Comparison of ENCODE assay signal across 9 mouse cellular contexts in genomic region chr4:130188806-130189297, GRCm38 (mm10). TPM values are rescaled to one million over a fixed set of nuclear protein-coding genes. Genes with fewer than 3 reads are reported as not detected.
A peak's percentile ranks its signal among the peaks of the same experiment; 100 is the strongest.
DNase-seq lines count a peak whose midpoint lies in the region; ATAC-seq and TF ChIP-seq lines count a peak whose summit lies in the region.
"Had no signal": no experiment of that assay in that cellular context is flagged by ENCODE, and none has a peak within 500 bp of the region (broad histone marks: within the 10 kb centered on the region; RNA-seq: fewer than 3 reads in every experiment).

No protein-coding gene starts in this region.

- H3K9me3 ChIP-seq in heart, embryonic 15.5 days (replicated peaks) = no peaks in the 10 kb centered on the region
- H3K9me3 ChIP-seq in liver, embryonic 13.5 days (replicated peaks) = no peaks in the 10 kb centered on the region
- H3K9me3 ChIP-seq in neural tube, embryonic 12.5 days = no peaks in the 10 kb centered on the region
- H3K9me3 ChIP-seq in stomach, postnatal 0 days (ENCODE audit: control insufficient read depth, low read length) = no peaks in the 10 kb centered on the region

- peak overlapping the region; percentile 52 for H3K4me2 ChIP-seq in heart, embryonic 15.5 days
- peak overlapping the region; percentile 27; the same call in 1 of the 2 replicates for H3K4me2 ChIP-seq in liver, embryonic 13.5 days
- H3K4me2 ChIP-seq in neural tube, embryonic 12.5 days (replicated peaks) = peak overlapping the region; percentile 45
- no peak overlapping the region for H3K4me2 ChIP-seq in stomach, postnatal 0 days (replicated peaks; ENCODE audit: low read depth)

- H3K4me3 ChIP-seq in heart, embryonic 15.5 days = peak overlapping the region; percentile 35
- no peak overlapping the region for H3K4me3 ChIP-seq in liver, embryonic 13.5 days (replicated peaks)
- no peak overlapping the region for H3K4me3 ChIP-seq in neural tube, embryonic 12.5 days
- no peak overlapping the region for H3K4me3 ChIP-seq in stomach, postnatal 0 days (ENCODE audit: low read depth, low read length)

- H3K36me3 ChIP-seq in heart, embryonic 15.5 days = no peaks in the 10 kb centered on the region
- H3K36me3 ChIP-seq in liver, embryonic 13.5 days = no peaks in the 10 kb centered on the region
- H3K36me3 ChIP-seq in neural tube, embryonic 12.5 days = no peaks in the 10 kb centered on the region
- H3K36me3 ChIP-seq in stomach, postnatal 0 days (ENCODE audit: control insufficient read depth, insufficient read depth, low read length) = no peaks in the 10 kb centered on the region

- WGBS in heart, embryonic 15.5 days = 3% methylated on average over 13 of the region's 13 CpGs
- WGBS in liver, embryonic 13.5 days (ENCODE audit: insufficient replicate concordance) = 2% methylated on average over 13 of the region's 13 CpGs
- 4% methylated on average over 13 of the region's 13 CpGs for WGBS in neural tube, embryonic 12.5 days
- 2% methylated on average over 13 of the region's 13 CpGs for WGBS in stomach, postnatal 0 days

- H3K27me3 ChIP-seq in heart, embryonic 15.5 days = peaks cover 11% of the 10 kb centered on the region; the same call in 1 of the 2 replicates
- peaks cover 31% of the 10 kb centered on the region; the same call in 1 of the 2 replicates for H3K27me3 ChIP-seq in liver, embryonic 13.5 days
- no peaks in the 10 kb centered on the region for H3K27me3 ChIP-seq in neural tube, embryonic 12.5 days (replicated peaks)
- no peaks in the 10 kb centered on the region for H3K27me3 ChIP-seq in stomach, postnatal 0 days (ENCODE audit: control insufficient read depth, insufficient read depth, low read length)

- ATAC-seq in heart, embryonic 15.5 days (replicated peaks; ENCODE audit: insufficient number of reproducible peaks, insufficient read depth, low FRiP score, low read depth) = no peak
- ATAC-seq in liver, embryonic 13.5 days (ENCODE audit: low read depth) = peak; percentile 34; the same call in 1 of the 2 replicates
- ATAC-seq in neural tube, embryonic 12.5 days (ENCODE audit: low FRiP score, low read depth) = 0 out of 2 replicates have a peak, but pooled peaks have one; percentile 21
- peak; percentile 77 for ATAC-seq in stomach, postnatal 0 days (ENCODE audit: low FRiP score, low TSS enrichment)

- peak; percentile 41 to 51 for DNase-seq in CD8-positive naive resting alpha-beta T cell, adult 2 months (ENCODE audit: low read depth in 2 of 2, low spot score in 2 of 2)
- peak; percentile 64 for DNase-seq in brain, embryonic 18.5 days (ENCODE audit: low read depth, low spot score)
- DNase-seq in fibroblast of lung, adult 2 months (ENCODE audit: low read depth) = peak; percentile 51
- DNase-seq in kidney, postnatal 14 days = peak; percentile 91
- DNase-seq in liver, embryonic 13.5 days = peak; percentile 67
- peak; percentile 85 for DNase-seq in stomach, postnatal 0 days (ENCODE audit: low spot score)

- TF ChIP-seq EP300 in stomach, postnatal 0 days (optimal IDR thresholded peaks at IDR 0.05) = no peak

- H3K9ac ChIP-seq in heart, embryonic 15.5 days = 0 out of 2 replicates have a peak overlapping the region, but pooled peaks have one; percentile 17
- no peak overlapping the region for H3K9ac ChIP-seq in liver, embryonic 13.5 days
- no peak overlapping the region for H3K9ac ChIP-seq in neural tube, embryonic 12.5 days
- H3K9ac ChIP-seq in stomach, postnatal 0 days (ENCODE audit: low read length) = no peak overlapping the region

- peaks cover 4% of the 10 kb centered on the region for H3K4me1 ChIP-seq in heart, embryonic 15.5 days (replicated peaks)
- peaks cover 3% of the 10 kb centered on the region; the same call in 1 of the 2 replicates for H3K4me1 ChIP-seq in liver, embryonic 13.5 days (replicated peaks)
- H3K4me1 ChIP-seq in neural tube, embryonic 12.5 days = no peaks in the 10 kb centered on the region
- no peaks in the 10 kb centered on the region for H3K4me1 ChIP-seq in stomach, postnatal 0 days (replicated peaks; ENCODE audit: control insufficient read depth, insufficient read depth)

- TF ChIP-seq CTCF in stomach, postnatal 0 days (IDR thresholded peaks at IDR 0.05; ENCODE audit: low read depth) = peak; percentile 100

- no peak overlapping the region for H3K27ac ChIP-seq in heart, embryonic 15.5 days
- H3K27ac ChIP-seq in liver, embryonic 13.5 days = no peak overlapping the region
- H3K27ac ChIP-seq in neural tube, embryonic 12.5 days = no peak overlapping the region
- H3K27ac ChIP-seq in stomach, postnatal 0 days (replicated peaks) = no peak overlapping the region

RNA-seq across cellular contexts. Expression of gene Tinagl1, which starts 13.9 kb away (rescaled TPM):
- polyA plus RNA-seq in heart, embryonic 15.5 days (2015; fragmentation: Nextera tagmentation; extraction: Ambion mirVana) = 52.0 and 57.2 TPM in 2 replicates
- 32.9 and 34.6 TPM in 2 replicates for polyA plus RNA-seq in liver, embryonic 13.5 days (2015; fragmentation: Nextera tagmentation; extraction: Ambion mirVana)
- 5.0 and 5.5 TPM in 2 replicates for polyA plus RNA-seq in neural tube, embryonic 12.5 days (2016; fragmentation: Nextera tagmentation; extraction: Ambion mirVana)
- polyA plus RNA-seq in stomach, postnatal 0 days (2015; fragmentation: Nextera tagmentation; extraction: Ambion mirVana) = 123 and 131 TPM in 2 replicates

RNA-seq across cellular contexts. Expression of gene Gm853, which starts 33.3 kb away (rescaled TPM):
- not detected in 2 replicates for polyA plus RNA-seq in heart, embryonic 15.5 days (2015; fragmentation: Nextera tagmentation; extraction: Ambion mirVana)
- polyA plus RNA-seq in liver, embryonic 13.5 days (2015; fragmentation: Nextera tagmentation; extraction: Ambion mirVana) = not detected in 2 replicates
- polyA plus RNA-seq in neural tube, embryonic 12.5 days (2016; fragmentation: Nextera tagmentation; extraction: Ambion mirVana) = not detected in 2 replicates
- not detected in 2 replicates for polyA plus RNA-seq in stomach, postnatal 0 days (2015; fragmentation: Nextera tagmentation; extraction: Ambion mirVana)
- polyA plus RNA-seq: large intestine, adult 2 months had no signal

RNA-seq across cellular contexts. Expression of gene Hcrtr1, which starts 49.7 kb away (rescaled TPM):
- polyA plus RNA-seq in heart, embryonic 15.5 days (2015; fragmentation: Nextera tagmentation; extraction: Ambion mirVana) = 0.13 TPM in 1 of 2 replicates, not detected in the other
- polyA plus RNA-seq in liver, embryonic 13.5 days (2015; fragmentation: Nextera tagmentation; extraction: Ambion mirVana) = 0.05 TPM in 1 of 2 replicates, not detected in the other
- polyA plus RNA-seq in neural tube, embryonic 12.5 days (2016; fragmentation: Nextera tagmentation; extraction: Ambion mirVana) = 0.52 and 0.62 TPM in 2 replicates
- 0.39 and 0.73 TPM in 2 replicates for polyA plus RNA-seq in stomach, postnatal 0 days (2015; fragmentation: Nextera tagmentation; extraction: Ambion mirVana)
